Mouse (Mus musculus) Patski (cell line): ENCODE measurements around the gene Crmp1. TPM values are rescaled to one million over a fixed set of nuclear protein-coding genes. Genes with fewer than 3 reads are reported as not detected.

Experiments
- ATAC-seq: fragments of 100-300 bp; one replicate; pipeline ENCODE4 v1.8.0; 2021
- CTCF ChIA-PET: fragments of 350-600 bp; sonication (Branson Sonifier 250); formaldehyde crosslinking; loops from one replicate; lab custom pipeline; 2022; ENCODE audit warnings: inconsistent platforms; lab: Charles Lee
- POLR2A ChIA-PET: fragments of 350-600 bp; sonication (Branson Sonifier 250); formaldehyde crosslinking; loops from one replicate; lab custom pipeline; 2022; ENCODE audit warnings: antibody characterized with exemption, inconsistent platforms; lab: Charles Lee
- DNase-seq: peaks from one replicate; pipeline ENCODE4 v3.0.0-alpha.2; 2011; ENCODE audit warnings: low read depth, low spot score
- H3K27me3 ChIP-seq: fragments of 371-371 bp; one replicate; pipeline ENCODE4 v1.5.1; 2021
- CTCF ChIP-seq: fragments of 100-300 bp; IDR thresholded peaks from one replicate; pipeline ENCODE4 v1.5.1; 2021
- in situ Hi-C: fragments of 300-500 bp; cut with MboI; formaldehyde crosslinking; loops from 3 replicates; pipeline ENCODE4 v1.11.1; 2018; ENCODE audit warnings: low pct_unique_long_range_greater_than_20kb, mixed read lengths
- polyA plus RNA-seq: library from polyadenylated mRNA; unstranded; gene quantifications from one replicate; pipeline ENCODE4 v1.2.3, GENCODE M21; 2021

Gene Crmp1
- polyA plus RNA-seq, 1 experiment from 2014 or later, result 0.51 TPM

DNA sequence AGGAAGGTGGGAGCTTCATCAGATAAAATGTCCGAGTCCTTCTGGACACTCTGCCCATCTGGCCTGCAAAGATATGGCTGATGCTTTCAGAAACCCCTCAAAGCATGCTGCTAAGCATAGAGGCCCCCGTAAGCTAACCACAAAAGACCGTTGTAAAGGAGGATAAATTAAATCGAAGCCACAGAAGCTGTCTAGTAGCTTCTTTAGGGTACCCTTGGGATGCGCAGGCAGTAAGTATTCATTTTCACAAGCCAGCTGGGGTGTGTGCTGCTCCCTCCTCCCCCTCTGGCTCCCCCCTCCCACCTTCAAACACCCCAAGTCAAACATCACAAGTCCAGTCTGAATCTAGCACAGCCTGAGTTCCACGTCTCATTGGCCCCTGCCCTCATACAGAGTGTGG, 27.1 kb upstream of the Crmp1 start:
- ChIA-PET POLR2A (no interaction called here), CTCF (interaction anchor here (1.4 kb wide), 1 partner anchor 8 kb away, joined by 6 read pairs; no protein-coding TSS in a partner anchor)
- peaks cover 16% of the 10 kb centered on the region for H3K27me3 ChIP-seq
- in situ Hi-C loops, result no loop called here
- no peak for DNase-seq
- no peak for ATAC-seq
- TF ChIP-seq CTCF, result no peak

DNA sequence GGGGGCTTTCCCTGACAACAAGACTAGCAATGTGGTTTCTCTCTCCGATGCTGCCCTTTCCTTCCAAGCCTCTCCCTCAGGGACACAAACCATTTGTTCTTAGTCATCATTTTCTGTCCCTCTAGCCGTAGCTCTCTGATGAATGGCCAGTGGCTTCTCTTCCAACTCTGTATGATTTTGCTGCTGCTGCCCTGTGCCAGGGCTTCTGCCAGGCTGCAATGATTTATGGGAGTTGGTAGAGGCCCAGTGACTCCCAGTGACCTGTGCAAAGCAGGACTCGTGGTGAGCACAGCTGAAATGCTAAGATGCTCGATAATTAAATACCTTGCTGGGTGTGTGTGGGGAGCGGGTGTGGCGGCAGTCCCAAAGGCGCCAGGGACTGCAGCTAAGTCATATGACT, 26.5 kb upstream of the Crmp1 start:
- DNase-seq (no peak), ATAC-seq (peak; percentile 12)
- peaks cover 11% of the 10 kb centered on the region for H3K27me3 ChIP-seq
- in situ Hi-C loops, result no loop called here
- CTCF ChIA-PET, result no interaction called here
- TF ChIP-seq CTCF, result no peak
- POLR2A ChIA-PET, result no interaction called here

DNA sequence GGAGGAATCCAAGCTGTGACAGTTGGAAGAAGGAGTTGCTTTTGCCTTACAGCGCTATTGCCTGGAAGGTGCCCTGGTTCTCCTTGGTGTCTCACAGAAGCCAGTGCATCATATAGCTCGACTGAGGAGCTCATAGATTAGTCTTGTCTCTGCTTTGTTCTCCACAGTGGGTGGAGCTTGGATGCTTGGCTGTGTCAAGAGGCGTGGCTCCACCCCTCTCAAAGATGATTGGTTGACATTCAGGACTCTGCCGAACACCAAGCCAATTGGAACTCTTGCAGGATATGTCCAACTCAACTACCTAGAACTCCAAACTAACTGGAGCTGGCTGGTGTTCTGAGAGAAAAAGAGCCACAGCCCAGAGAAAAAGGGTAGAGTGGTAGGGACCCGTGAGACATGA, 22.1 kb upstream of the Crmp1 start:
- in situ Hi-C loops, result no loop called here
- no peak for TF ChIP-seq CTCF
- DNase-seq (no peak), ATAC-seq (no peak)
- H3K27me3 ChIP-seq, result peaks cover 19% of the 10 kb centered on the region
- CTCF ChIA-PET, result no interaction called here
- POLR2A ChIA-PET, result no interaction called here

DNA sequence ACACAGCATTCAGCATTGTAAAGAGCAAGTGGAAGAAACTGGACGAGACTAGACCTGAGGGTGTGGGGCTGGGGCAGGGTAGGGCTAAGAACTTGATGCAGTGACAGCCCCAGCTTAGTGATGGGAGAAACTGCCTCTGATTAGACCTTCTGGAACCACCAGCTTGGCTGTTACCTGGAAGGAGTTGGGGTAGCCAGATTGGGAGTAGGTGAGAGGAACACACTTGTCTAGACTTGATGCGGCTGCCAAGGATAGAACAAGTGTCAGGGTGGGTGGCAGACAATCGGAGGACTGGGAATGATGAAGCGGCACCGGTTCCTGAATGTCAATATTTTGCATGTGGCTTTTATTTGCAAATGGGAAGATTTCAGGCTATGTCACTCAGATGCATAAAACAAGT, 21.2 kb upstream of the Crmp1 start:
- ATAC-seq, result no peak
- in situ Hi-C loops, result no loop called here
- POLR2A ChIA-PET, result no interaction called here

DNA sequence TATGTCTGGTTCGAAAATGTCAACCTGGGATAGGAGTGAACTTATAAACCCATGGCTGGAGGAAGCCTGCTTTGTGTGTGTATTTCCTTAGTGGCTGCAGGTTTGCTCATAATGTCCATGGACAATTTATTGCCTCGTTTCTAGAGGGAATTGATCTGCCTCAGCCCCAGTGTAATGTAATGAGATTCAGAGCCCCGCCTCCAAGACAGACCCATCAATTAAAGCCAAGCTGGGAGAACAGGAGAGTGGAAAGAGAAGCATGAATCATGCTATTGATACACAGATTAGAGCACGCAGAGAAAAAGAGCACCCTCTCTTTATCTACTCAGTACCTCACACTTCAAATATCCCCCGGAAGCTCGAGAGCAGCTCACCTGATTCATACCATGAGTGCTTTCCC, 20.2 kb upstream of the Crmp1 start:
- ChIA-PET POLR2A (no interaction called here), CTCF (interaction anchor here (1.1 to 1.4 kb wide), 2 partner anchors 12 to 13 kb away, joined by 3 read pairs; no protein-coding TSS in a partner anchor)
- no peak for ATAC-seq
- peaks cover 21% of the 10 kb centered on the region for H3K27me3 ChIP-seq
- no peak for DNase-seq
- in situ Hi-C loops, result no loop called here
- no peak for TF ChIP-seq CTCF

More for the DNA sequence above, 21.2 kb upstream of the Crmp1 start:
- TF ChIP-seq CTCF, result no peak
- no peak for DNase-seq
- H3K27me3 ChIP-seq, result peaks cover 21% of the 10 kb centered on the region
- CTCF ChIA-PET, result interaction anchor here (1.1 kb wide), 1 partner anchor 14 kb away, joined by 3 read pairs; no protein-coding TSS in a partner anchor

DNA sequence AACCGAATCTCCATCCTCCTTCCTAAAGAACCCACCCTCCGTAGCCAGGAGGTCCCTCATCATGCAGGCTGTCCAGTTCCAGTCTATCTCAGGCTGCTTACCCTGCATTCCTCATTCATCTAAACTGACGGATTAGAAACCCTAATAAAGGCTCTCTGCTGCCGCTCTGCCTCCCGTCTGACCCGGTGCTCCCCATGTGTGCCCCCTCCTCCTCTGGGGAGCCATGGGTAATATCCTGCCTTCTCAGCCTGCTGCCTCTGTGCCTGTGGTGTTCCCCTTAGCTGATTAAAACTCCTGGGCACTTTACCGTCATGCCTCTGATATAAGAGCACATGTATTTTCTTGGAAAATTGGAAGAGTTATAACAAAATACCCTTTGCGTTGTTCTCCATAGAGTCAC, 19.4 kb upstream of the Crmp1 start:
- no peak for ATAC-seq
- in situ Hi-C loops, result no loop called here
- POLR2A ChIA-PET, result no interaction called here

DNA sequence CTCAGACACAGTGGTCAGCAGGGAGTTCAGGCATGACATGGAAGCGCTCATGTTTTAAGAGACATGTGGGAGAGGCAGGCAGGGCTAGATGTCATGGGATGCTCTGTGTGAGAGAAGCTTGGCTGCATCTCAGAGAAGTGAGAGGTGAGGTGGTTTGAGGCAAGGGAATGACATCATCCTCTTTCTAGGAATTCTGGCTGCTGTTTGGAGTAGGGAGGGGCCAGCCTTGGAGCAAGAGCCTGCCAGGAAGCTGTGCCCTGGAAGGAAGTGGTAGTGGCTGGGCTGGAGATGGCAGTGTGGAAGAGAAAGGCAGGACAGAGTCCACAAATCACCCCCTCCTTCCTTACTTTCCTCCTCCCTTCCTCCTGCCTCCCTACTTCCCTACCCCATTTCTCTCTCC, 16.0 kb upstream of the Crmp1 start:
- CTCF ChIA-PET, result interaction anchor here (0.6 kb wide), 1 partner anchor 1020 kb away, joined by 3 read pairs; no protein-coding TSS in a partner anchor
- no peak for ATAC-seq

More for the DNA sequence above, 19.4 kb upstream of the Crmp1 start:
- peaks cover 27% of the 10 kb centered on the region for H3K27me3 ChIP-seq
- DNase-seq, result no peak
- CTCF ChIA-PET, result interaction anchor here (1.4 kb wide), 1 partner anchor 12 kb away, joined by 3 read pairs; no protein-coding TSS in a partner anchor
- TF ChIP-seq CTCF, result no peak

DNA sequence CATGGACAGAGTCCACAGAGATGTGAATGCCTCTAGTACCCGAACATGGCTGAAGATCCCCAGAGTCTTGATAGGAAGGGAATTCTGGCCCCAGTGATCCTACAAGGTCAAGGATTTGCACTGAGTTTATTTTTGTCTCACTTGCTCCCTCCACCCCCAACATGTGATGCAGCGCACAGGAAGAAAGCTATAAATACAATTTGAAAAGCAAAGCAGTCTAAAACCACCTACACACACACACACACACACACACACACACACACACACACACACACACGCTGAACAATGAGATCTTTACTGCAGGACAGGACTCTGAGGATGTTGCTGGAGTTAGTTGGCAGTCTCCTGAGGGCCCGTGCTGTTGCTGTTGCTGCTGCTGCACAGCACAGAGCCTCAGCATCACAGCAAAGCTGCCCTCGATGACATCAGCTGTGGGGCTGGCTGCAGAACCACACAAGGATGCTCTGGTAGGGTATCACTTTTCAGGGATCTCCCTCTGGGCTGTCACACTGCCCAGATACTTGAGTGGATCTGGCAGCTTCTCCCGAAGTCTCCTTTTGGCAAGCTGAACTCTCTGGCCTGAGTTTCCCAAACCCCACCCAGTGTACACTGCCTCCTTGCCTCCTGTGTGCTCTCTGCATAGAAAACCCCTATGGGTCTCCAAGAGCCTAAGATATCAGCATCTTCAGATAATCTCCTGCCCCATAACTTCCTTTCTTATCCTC, 13.6 kb upstream of the Crmp1 start:
- DNase-seq, result no peak
- H3K27me3 ChIP-seq, result peaks cover 11% of the 10 kb centered on the region
- in situ Hi-C loops, result no loop called here
- POLR2A ChIA-PET, result no interaction called here
- TF ChIP-seq CTCF, result no peak
- CTCF ChIA-PET, result no interaction called here
- no peak for ATAC-seq

More for the DNA sequence above, 16.0 kb upstream of the Crmp1 start:
- in situ Hi-C loops, result no loop called here
- DNase-seq, result no peak
- TF ChIP-seq CTCF, result no peak
- POLR2A ChIA-PET, result no interaction called here
- H3K27me3 ChIP-seq, result peaks cover 26% of the 10 kb centered on the region

DNA sequence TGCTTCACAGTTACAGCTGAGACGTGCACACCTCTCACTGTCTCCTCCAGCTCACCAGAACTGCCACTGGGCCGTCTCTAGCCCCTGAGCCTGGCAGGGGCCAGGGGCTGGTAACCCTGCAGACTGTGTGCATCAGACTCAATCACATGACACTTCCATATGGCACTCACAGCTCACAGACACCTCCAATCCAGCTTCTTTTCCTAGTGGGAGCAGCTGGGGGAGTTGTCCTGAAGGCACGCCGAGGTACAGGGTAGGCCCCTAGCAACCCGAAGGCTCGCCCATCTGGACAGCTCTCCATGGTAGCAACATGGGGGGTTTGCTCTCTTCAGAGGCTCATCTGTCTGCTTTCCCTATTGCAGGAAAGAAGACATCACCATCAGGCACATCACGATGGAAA, 12.8 kb upstream of the Crmp1 start:
- ATAC-seq, result no peak
- no peak for TF ChIP-seq CTCF
- H3K27me3 ChIP-seq, result peaks cover 11% of the 10 kb centered on the region
- no peak for DNase-seq
- in situ Hi-C loops, result no loop called here
- POLR2A ChIA-PET, result no interaction called here
- CTCF ChIA-PET, result no interaction called here

DNA sequence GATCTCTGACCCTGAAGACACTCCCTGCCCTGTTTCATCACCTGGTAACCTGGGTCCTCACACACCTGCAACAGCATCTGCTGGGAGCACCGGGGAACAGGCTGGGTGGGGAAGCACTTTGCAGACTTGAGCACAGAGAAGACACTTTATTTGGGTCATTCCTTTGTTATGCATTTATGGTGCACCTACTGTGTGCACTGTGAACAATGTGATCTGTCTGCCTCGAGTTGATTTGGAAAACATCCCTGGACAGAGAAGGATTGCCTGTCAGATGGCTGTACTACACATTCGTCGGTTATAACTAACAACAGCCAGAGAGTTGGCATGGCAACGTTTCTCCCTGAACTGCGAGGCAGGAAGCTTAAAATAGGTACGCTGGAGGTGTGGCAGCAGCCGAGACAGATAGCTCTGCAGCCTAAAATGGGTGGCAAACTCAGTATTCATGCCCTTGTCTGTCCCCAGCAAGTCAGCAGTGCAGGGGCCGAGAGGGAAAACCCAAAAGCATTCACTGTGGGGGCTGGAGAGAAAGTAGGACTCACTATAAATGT, 8.7 kb upstream of the Crmp1 start:
- no peaks in the 10 kb centered on the region for H3K27me3 ChIP-seq
- no peak for DNase-seq
- CTCF ChIA-PET, result no interaction called here
- in situ Hi-C loops, result no loop called here
- POLR2A ChIA-PET, result no interaction called here
- ATAC-seq, result no peak
- no peak for TF ChIP-seq CTCF

DNA sequence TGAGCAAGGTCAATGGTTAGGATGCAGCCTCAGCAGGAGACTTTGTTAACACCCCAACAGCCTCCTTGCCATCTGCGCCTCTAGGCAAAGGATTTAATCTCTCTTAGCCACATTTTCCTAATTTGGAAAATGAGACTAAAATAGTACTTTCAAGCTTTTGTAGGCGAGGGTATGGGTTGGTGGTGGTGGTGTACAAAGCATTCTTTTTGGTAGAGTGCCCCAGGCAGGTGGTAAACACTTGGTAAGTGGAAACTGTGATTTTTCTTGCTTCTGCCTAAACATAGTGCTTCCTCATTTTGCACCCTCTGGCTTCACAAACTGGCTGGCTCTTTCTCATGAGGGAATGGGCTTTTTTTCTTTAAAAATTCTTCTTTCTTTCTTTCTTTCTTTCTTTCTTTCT, 3.1 kb upstream of the Crmp1 start:
- POLR2A ChIA-PET, result no interaction called here
- peaks cover 6% of the 10 kb centered on the region for H3K27me3 ChIP-seq
- in situ Hi-C loops, result no loop called here
- CTCF ChIA-PET, result no interaction called here
- TF ChIP-seq CTCF, result no peak
- DNase-seq (no peak), ATAC-seq (no peak)
